Mouse (Mus musculus) kidney, adult 11 months (tissue): ENCODE results near the gene Ptch2.

Experiments
- DNase-seq: peaks from one replicate; pipeline ENCODE4 v3.0.0; 2022

Gene Ptch2

GRCm38 (mm10) chr4:117105127-117105526 is 9.3 kb downstream of the Ptch2 start:
- no peak for DNase-seq

- DNase-seq: no peak
These were observed 12.1 kb downstream of the Ptch2 start for GRCm38 (mm10) chr4:117107813-117108523.

DNA sequence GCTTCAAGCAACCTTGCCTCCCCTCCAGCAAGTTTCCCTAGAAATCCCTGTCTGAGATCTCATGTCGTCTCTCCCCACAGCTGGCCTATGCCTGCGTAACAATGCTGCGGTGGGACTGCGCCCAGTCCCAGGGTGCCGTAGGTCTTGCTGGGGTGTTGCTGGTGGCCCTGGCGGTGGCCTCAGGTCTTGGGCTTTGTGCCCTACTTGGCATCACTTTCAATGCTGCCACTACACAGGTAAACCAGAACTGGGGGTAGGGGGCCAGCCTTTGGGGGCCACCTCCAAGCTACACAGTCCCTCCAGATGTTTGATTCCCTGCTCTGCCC is 12.6 kb downstream of the Ptch2 start:
- DNase-seq: no peak

DNA sequence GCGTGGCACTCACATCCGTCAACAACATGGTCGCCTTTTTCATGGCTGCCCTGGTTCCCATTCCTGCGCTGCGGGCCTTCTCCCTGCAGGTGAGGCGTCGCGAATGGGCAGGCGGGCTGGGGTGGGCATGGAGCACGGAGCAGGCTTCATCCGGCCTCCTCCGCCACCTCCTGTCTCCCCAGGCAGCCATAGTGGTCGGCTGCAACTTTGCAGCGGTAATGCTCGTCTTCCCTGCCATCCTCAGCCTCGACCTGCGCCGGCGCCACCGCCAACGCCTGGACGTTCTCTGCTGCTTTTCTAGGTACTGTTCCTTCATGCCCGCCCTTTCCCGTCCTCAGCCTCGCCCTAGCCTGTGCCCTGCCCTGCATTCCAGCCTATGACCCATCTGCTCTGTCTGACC is 13.5 kb downstream of the Ptch2 start:
- no peak for DNase-seq

DNA sequence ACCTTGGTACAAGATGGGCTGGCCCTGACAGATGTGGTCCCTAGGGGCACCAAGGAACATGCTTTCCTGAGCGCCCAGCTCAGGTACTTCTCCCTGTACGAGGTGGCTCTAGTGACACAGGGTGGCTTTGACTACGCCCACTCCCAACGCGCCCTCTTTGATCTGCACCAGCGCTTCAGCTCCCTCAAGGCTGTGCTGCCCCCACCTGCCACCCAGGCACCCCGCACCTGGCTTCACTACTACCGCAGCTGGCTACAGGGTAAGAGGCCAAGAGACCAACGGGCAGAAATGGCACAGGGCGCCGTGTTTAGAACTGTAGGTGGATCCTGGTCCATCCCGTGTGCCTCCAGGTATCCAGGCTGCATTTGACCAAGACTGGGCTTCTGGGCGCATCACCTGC is 14.4 kb downstream of the Ptch2 start:
- no peak for DNase-seq

DNA sequence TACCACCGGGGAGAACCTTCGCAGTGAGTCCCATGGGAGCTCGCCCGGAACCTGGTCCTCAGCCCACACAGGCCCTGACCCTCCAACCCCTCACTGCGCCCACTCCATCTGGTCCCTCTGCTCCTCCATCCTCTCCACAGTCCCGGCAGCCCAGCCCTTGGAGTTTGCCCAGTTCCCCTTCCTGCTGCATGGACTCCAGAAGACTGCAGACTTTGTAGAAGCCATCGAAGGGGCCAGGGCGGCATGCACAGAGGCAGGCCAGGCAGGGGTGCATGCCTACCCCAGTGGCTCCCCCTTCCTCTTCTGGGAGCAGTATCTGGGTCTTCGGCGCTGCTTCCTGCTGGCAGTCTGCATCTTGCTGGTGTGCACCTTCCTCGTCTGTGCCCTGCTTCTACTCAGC is 15.1 kb downstream of the Ptch2 start:
- no peak for DNase-seq

- DNase-seq: no peak
These were observed 17.4 kb downstream of the Ptch2 start for GRCm38 (mm10) chr4:117113237-117113636.

DNA sequence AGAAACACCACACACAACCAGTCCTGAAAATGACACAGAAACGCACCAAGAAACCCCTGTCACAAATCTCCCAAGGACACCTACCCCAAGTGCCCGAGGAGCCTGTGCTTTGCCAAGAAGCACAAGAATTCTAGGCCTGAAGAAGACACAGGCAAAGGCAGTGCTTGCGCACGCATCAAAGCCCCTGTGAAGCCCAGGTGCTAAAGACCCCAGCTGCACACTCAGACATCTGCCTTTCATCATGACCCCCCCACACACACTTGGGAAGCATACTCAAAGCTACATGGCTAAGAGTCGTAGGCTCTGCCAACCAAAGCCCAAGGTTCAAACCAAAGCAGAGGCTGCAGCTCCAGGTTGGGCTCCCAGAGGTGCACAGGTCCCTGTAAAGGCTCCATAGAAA is 19.7 kb downstream of the Ptch2 start:
- no peak for DNase-seq

GRCm38 (mm10) chr4:117117931-117118330 is 22.1 kb downstream of the Ptch2 start:
- DNase-seq: no peak

- no peak for DNase-seq
These were observed 23.8 kb downstream of the Ptch2 start for GRCm38 (mm10) chr4:117119636-117120035.

GRCm38 (mm10) chr4:117120052-117120444 is 24.2 kb downstream of the Ptch2 start:
- DNase-seq: no peak

DNA sequence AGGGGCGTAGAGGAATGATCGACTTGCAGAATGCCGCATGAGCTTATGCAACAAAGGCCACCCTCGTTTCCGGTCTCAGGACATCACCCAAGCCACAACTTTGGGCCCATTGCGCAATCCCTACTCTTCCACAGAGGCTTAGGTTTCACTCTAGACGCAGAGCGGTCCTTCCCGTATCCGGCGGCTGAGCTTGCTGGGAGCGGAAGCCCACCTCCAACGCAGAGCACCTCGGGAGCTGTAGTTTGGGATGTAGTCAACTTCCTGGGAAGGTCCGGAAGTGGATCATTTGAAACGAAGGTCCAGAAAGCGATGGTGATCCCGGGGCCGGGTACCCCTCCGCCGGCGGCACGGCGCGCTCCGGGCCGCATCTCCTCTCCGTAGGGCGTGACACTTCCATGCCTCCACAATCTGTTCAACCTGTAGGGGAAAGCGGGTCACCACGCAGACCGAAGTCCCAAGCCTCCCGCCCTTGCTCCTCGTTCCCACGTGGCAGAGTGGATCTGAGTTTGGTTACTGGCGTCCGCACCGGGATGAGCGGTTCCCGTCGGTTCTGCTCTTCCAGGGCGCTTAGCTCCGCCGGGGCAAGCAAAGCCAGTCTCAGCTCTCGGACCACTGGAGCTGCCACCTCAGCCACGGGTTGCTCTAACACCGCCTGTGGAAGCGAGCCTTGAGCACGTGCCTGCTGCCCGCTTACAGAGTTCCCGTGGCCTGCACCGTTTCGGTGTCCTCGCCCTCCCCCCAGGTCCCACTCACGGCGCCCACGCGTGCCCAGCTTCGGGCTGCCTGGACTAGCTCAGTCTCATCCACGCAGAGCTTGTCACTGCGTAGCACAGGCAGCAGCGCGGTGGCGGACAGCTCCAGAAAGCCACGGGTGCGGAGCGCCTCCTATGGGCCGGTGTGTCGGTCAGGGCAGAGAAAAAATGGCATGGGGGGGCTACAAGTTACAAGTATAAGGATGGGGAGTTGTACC is 24.9 kb downstream of the Ptch2 start:
- peak; percentile 97 for DNase-seq

DNA sequence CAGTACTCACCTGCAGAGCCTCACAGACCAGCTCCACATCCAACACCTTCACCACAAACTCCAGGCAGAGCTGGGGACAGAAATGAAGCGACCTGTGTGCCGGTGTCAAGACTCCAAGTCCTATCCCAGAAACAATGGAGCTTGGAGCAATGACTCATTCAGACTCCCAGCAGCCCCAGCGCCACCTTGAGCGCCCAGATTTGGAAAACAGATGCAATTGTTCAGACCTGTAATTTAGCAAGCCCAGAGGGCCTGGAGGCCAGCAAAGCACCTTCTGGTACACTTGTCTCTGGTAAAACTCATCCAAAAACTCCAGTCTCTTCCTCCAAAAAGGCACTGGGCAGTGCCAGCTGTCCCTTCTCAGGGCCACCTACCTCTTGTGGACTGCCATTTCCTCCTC is 26.3 kb downstream of the Ptch2 start:
- DNase-seq: no peak

- DNase-seq: no peak
These were observed 27.8 kb downstream of the Ptch2 start for GRCm38 (mm10) chr4:117123546-117124217.

DNA sequence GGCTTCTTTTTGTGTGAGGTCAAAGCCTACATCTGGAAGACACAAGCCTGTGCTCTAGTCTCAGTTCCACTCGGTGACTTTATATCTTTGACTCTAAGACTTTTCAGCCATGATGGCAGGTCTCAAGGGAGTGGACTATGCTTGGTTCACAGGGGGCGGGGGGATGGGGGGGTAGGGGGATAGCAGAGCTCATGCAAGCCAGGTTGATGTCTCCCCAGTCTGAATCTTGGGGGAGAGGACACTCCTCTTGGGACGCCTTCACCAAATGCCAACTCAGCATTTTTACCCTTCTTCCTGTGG is 28.3 kb downstream of the Ptch2 start:
- DNase-seq: no peak

GRCm38 (mm10) chr4:117124518-117125347 is 28.9 kb downstream of the Ptch2 start:
- peak; percentile 30 for DNase-seq

DNA sequence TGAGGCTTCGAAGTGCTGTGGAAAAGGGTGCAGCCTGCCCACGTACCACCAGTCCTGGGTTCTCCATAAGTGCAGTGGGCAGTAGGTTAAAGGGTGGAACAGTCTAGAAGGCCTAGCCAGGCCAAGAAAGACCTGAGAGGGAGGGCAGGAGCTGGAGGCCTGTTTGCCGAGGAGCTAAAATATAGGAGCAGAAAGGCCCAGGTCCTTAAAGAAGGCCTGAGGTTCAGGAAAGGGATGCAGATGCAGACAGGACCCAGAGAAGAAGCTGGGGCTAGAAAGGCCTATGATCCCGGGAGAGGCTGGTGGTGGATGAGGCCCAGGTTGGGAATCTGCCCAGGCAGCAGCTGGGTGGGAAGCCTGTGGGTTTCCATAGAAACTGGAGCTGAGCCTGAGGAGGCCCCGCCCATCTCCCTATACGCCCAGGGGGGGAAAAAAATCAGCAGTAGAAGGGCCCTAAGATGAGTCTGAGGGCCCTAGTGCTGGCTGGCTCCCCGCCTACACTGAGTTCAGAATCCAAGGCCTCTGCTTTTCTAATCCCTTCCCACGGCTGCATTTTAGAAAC is 29.6 kb downstream of the Ptch2 start, which contains the start of gene Btbd19:
Gene Btbd19 (minus strand): TSS at position 378 of the 562 bp plus-strand sequence.
- peak; percentile 39 for DNase-seq

- DNase-seq: peak; percentile 85
These were observed 30.2 kb downstream of the Ptch2 start for GRCm38 (mm10) chr4:117125910-117126674.

GRCm38 (mm10) chr4:117126675-117127290 is 30.9 kb downstream of the Ptch2 start, which contains the start of gene Tctex1d4:
TSS of gene Tctex1d4 (plus strand) at chr4:117126794.
- DNase-seq: no peak

DNA sequence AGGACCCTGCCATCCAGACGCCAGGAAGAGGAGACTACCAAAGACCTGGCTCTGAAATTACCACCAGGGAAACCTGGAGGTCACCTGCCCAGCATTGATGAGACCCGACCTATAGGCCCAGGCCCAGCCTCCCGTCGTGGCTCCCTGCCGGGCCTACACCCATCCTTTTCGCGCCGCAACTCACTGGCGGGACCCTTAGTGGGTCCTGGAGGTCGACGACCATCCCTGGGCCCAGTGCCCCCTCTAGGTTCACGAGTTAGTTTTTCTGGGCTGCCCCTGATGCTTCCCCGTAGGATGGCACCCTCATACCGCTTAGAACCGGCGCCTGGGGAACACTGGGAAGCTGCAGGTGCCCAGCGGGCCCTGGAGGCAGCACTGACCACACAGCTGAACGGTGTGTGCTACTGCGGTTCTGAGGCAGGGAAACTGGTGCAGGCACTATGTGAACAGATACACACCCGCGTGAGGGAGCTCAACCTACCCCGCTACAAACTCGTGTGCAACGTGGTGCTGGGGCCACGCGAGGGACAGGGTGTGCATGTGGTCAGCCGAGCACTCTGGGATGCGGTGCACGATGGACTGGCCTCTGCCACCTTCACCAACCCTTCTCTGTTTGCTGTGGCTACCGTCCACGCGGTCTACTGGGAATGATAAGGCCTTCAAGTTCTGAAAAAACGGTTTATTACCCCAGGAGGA is 32.3 kb downstream of the Ptch2 start:
- DNase-seq: no peak
